In the genomic region with DNA sequence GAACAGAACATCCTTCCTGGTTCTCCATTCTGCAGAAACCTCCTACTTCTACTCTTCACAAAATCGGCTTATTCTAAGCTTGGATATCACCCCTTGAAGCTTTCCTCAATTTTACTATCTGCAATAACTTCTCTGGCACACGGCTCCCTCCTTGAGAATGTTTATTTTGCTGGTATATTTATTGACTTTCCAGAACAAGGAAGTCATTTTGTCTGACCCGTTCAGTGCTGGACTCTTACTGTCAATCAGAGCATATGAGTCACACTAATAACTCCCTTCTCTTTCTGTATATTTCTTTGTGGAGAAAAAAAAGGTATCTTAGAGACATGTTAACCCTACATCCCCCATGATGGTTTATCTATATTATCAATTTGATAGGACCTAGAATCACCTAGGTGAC, we compare ENCODE assay signal across 16 mouse cellular contexts.
"Had no signal": no experiment of that assay in that cellular context is flagged by ENCODE, and none has a peak within 500 bp of the region (broad histone marks: within the 10 kb centered on the region; RNA-seq: fewer than 3 reads in every experiment).

No protein-coding gene starts in this region.

- H3K36me3 ChIP-seq: limb, embryonic 10.5 days; liver, embryonic 15.5 days; midbrain, embryonic 10.5 days; midbrain, embryonic 15.5 days; neural tube, embryonic 13.5 days had no signal

- H3K27ac ChIP-seq: layer of hippocampus, adult 2 months; left cerebral cortex, adult 2 months; limb, embryonic 10.5 days; liver, embryonic 15.5 days; midbrain, embryonic 10.5 days; midbrain, embryonic 15.5 days; neural tube, embryonic 13.5 days had no signal

- H3K4me1 ChIP-seq: limb, embryonic 10.5 days; liver, embryonic 15.5 days; midbrain, embryonic 10.5 days; midbrain, embryonic 15.5 days; neural tube, embryonic 13.5 days had no signal

- ATAC-seq: lung, postnatal 0 days; midbrain, embryonic 15.5 days had no signal

- H3K9ac ChIP-seq: liver, embryonic 15.5 days; midbrain, embryonic 15.5 days; neural tube, embryonic 13.5 days had no signal

- H3K4me2 ChIP-seq: liver, embryonic 11.5 days; liver, embryonic 15.5 days; midbrain, embryonic 15.5 days; neural tube, embryonic 13.5 days had no signal

- H3K27me3 ChIP-seq: liver, embryonic 15.5 days; midbrain, embryonic 15.5 days; neural tube, embryonic 13.5 days had no signal

- H3K4me3 ChIP-seq: layer of hippocampus, adult 2 months; left cerebral cortex, adult 2 months; limb, embryonic 10.5 days; liver, embryonic 15.5 days; midbrain, embryonic 10.5 days; midbrain, embryonic 15.5 days; neural tube, embryonic 13.5 days had no signal

- DNase-seq: kidney, postnatal 25 days; lung, adult 2 months; lung, postnatal 36 days; retina, postnatal 1 day; right cerebral cortex, postnatal 4 days; spleen, adult 18-20 months; thymus, postnatal 36 days had no signal

- H3K9me3 ChIP-seq: limb, embryonic 10.5 days; liver, embryonic 15.5 days; midbrain, embryonic 10.5 days; midbrain, embryonic 15.5 days; neural tube, embryonic 13.5 days had no signal
